Mouse (Mus musculus) activated CD4-positive, CD25-positive, alpha-beta regulatory T cell, adult 4 months (primary cell): ENCODE measurements around the gene Icam2. TPM values are rescaled to one million over a fixed set of nuclear protein-coding genes. Genes with fewer than 3 reads are reported as not detected.
"Not testable (repeated sequence)": the region's sequence is repeated elsewhere in the genome, so short reads cannot be mapped to it uniquely, and the experiment has no call there.

Source experiments
- ATAC-seq: one replicate; pipeline ENCODE4 v1.8.0; 2017
- polyA plus RNA-seq, 2 experiments: library from polyadenylated mRNA; unstranded; fragments of 100-300 nt; shearing (Covaris generic); gene quantifications; one replicate each; pipeline ENCODE4 v1.2.1; 2017

Icam2 gene
- polyA plus RNA-seq, 2 experiments from 2014 or later = 94.3 to 114 TPM

- ATAC-seq = no peak
Observed at GRCm38 (mm10) chr11:106340990-106341520, 46.8 kb downstream of the Icam2 start.

DNA sequence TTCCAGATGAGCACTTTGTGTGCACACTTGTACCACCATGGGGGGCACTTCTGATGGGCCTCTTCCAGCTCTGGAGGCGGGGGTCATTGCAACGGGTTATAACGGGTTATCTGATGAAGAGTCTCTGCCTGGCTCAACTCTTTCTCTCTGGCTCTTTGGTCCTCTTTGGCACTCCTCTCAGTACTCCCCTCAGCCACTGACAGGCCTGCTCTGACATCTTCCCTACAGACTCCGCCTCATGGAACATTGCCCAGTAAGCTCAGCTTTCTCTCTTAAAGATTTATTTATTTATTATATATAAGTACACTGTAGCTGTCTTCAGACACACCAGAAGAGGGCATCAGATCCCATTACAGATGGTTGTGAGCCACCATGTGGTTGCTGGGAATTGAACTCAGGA, 48.6 kb downstream of the Icam2 start:
- ATAC-seq = not testable (repeated sequence)

DNA sequence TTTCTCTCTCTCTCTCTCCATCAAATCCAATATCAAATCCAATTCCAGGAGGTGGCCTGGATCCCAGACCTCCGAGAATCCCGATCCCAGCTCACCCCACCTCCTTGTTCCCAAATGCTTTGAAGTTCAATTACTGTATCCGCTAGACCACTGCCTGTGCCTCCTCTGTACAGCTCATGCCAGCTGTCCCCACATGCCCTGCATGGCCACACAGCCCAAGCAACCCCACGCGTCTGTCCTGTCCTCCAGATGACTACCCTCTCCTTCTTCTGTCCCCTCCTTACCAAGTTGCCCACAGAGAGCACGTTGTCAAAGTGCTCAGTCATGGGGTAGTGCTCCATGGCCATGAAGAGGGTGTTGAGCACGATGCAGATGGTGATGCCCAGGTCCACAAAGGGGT, 49.0 kb downstream of the Icam2 start:
- ATAC-seq = no peak

DNA sequence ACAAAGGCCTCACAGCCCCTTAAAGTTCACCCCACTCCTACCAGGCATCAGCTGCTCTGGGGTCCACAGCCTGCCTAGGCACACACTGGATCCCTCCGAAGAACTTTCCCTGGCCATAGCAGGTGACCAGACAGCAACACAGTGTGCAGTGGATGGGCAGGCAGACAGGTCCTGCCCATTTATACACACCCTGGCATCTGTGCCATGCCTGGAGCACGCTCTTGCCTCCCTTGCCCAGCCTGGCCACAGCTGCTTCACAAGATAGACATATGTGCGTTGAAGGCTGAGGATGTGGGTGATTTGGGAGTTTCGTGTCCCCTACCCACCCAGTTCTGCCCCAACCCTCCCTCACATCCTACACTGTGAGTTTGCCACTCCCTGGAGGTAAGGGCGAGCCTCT, 49.8 kb downstream of the Icam2 start:
- no peak for ATAC-seq

- no peak for ATAC-seq
Observed at GRCm38 (mm10) chr11:106334066-106334465, 53.8 kb downstream of the Icam2 start.

DNA sequence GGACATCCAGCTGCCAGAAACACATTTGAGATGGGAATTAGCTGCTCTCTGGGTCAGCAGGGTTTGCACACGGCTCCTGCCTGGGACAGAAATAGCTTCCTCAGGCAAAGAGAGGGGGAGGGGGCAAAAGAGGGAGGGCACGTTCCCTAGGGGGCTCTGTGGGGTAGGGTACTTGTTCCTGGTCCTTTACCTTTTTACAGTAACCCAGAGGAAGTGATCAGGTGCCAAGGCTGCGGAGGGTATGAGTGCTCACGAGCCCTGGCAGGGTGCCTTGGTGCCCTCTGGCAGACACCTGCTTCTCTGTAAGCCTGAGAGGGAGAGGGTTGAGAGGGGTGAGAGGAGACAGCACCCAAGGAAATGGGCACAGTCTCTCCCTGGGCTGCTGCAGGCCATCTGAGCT, 55.4 kb downstream of the Icam2 start:
- no peak for ATAC-seq

DNA sequence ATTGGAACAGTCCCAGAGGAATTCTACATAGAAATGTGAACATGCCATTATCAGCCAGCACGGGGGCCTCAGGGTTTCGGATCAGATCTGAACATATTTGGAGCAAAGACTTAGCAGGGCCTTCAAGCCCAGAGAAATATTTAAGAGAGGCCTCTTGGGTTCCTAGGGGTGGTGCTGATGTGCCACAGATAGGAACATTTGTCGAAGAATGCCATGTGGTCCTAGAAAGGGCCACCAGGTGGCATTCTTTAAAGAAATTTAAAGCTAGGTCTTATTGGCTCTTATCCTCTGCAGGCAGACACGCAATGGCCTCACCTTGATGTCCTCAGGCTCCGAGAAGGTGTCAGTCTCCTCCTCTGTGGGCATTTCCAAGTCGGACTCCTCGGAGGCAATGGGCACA, 58.2 kb downstream of the Icam2 start:
- peak; percentile 84 for ATAC-seq

DNA sequence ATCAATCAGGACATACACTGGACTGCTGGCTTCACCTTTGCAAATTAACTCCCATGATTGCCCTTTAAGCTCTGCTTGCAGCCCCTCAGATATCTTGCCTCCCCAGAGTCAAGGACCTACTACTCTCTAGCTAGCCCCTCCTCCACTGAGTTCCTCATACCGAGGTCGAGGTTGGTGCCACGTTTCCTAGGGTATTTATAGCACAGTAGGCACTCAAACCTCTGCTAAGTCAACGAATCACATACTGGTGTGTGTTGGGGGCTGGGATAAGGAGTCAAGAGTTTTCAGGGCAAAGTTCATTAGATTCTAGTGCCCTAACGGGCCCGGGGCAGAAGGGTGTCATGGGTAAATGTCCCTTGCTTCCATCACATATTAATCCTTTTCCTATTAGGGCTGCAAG, 58.7 kb downstream of the Icam2 start:
- ATAC-seq = no peak

GRCm38 (mm10) chr11:106328521-106328920, 59.4 kb downstream of the Icam2 start:
- ATAC-seq = no peak

Other genes starting within 250 kb of the Icam2 start
- gene Gm10840, start 227.2 kb downstream of the Icam2 start, polyA plus RNA-seq = not detected
- 100 to 1,000 TPM; 633 to 743 TPM for gene Limd2, start 227.2 kb downstream of the Icam2 start, polyA plus RNA-seq
- gene Strada, start 185.9 kb downstream of the Icam2 start, polyA plus RNA-seq = 10 to 100 TPM; 30.1 to 33.5 TPM
- 10 to 100 TPM; 65.0 to 74.5 TPM for gene Ccdc47, start 171.7 kb downstream of the Icam2 start, polyA plus RNA-seq
- gene Ddx42, start 171.1 kb downstream of the Icam2 start, polyA plus RNA-seq = 10 to 100 TPM; 59.1 to 71.5 TPM
- 10 to 100 TPM; 43.4 to 53.4 TPM for gene Ftsj3, start 132.0 kb downstream of the Icam2 start, polyA plus RNA-seq
- gene Psmc5, start 131.9 kb downstream of the Icam2 start, polyA plus RNA-seq = 100 to 1,000 TPM; 140 to 180 TPM
- gene Smarcd2, start 115.1 kb downstream of the Icam2 start, polyA plus RNA-seq = 10 to 100 TPM; 17.6 to 23.2 TPM
- under 1 TPM; 0.12 to 0.43 TPM for gene Tcam1, start 111.4 kb downstream of the Icam2 start, polyA plus RNA-seq
- gene Gh, start 86.2 kb downstream of the Icam2 start, polyA plus RNA-seq = not detected
- 10 to 100 TPM; 48.0 to 77.5 TPM for gene Cd79b, start 73.3 kb downstream of the Icam2 start, polyA plus RNA-seq
- under 1 TPM in 1 of 2 experiments, not detected in 1; 0.09 TPM for gene Scn4a, start 34.8 kb downstream of the Icam2 start, polyA plus RNA-seq
- gene Prr29, start 22.6 kb downstream of the Icam2 start, polyA plus RNA-seq = 1 to 10 TPM; 1.1 to 1.2 TPM
- gene Ern1, start 99.8 kb upstream of the Icam2 start, polyA plus RNA-seq = 1 to 10 TPM; 1.9 to 2.4 TPM
- 10 to 100 TPM; 25.6 to 32.9 TPM for gene Tex2, start 225.3 kb upstream of the Icam2 start, polyA plus RNA-seq